Mouse (Mus musculus) CD4-positive, CD25-positive, alpha-beta regulatory T cell, adult 4 months (primary cell): Measurements from ENCODE around the gene Ksr1. TPM values are rescaled to one million over a fixed set of nuclear protein-coding genes. Genes with fewer than 3 reads are reported as not detected.
A peak's percentile ranks its signal among the peaks of the same experiment; 100 is the strongest.

Experiments used
- ATAC-seq: one replicate; pipeline ENCODE4 v1.8.0; 2017
- polyA plus RNA-seq, 2 experiments: library from polyadenylated mRNA; unstranded; fragments of 100-300 nt; shearing (Covaris generic); gene quantifications; one replicate each; pipeline ENCODE4 v1.2.1; 2017

The Ksr1 gene
- polyA plus RNA-seq, 2 experiments from 2014 or later = 2.5 to 4.1 TPM

DNA sequence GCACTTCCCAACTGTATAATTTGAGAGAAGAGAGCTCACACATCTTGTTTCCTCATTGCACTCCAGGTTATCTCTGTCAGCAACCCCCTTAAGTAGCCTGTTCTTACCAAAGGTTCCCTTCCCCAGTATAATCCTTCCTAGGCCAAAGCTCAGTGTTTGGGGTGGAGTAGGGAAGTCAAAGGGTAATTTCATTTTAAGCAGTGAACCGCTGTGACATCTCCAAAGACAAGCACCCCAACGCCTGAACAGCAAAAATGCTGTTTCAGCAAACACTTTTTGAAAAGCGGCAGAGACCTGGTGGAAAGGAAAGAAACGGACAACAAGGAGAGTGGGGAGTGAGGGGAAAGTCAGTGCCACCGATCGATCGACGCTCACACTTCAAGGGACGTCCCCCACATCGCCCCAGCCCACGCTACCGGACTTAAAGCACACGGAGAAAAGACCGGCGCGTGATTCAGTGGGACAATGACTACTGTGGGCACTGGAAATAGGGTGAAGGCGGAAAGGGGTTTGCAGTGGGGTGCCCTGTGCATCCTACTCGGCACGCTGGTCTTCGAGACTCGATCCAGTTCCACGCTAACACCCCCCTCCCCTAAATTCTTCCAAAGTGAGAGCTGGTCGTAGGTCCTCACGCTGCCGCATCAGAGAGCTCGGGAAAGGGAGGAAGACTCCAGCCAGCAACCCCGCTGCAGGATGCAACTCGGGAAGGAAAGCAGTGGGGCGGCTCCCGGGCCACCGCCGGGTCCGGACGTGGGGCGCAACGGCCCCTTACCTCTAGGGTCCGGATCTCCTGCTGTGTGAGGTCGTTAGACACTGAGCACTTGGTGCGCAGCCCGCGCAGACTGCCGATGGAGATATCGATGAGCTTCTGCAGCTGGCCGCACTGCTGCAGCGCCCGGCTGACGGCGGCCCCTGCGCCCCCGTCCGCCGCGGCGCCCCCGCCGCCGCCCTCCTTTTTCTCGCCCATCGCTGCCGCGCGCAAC lies 633 bp downstream of the Ksr1 start:
- peak; percentile 16 for ATAC-seq

DNA sequence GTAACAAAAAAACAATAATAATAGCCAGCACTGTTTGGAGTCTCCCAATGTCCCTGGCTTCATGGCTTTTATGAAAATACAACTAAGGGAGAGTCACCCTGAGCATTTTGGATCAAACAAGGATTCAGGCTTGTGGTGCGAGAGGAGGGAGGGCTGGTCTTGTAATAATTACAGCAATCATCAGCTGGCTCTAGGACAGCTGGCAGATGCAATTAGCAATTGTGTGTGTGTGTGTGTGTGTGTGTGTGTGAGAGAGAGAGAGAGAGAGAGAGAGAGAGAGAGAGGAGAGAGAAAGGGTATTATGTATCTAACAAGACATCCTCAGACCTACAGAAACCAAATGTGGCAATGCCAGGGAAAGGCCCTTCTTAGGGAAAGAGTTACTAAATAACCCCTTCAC lies 1.5 kb downstream of the Ksr1 start:
- ATAC-seq = no peak

DNA sequence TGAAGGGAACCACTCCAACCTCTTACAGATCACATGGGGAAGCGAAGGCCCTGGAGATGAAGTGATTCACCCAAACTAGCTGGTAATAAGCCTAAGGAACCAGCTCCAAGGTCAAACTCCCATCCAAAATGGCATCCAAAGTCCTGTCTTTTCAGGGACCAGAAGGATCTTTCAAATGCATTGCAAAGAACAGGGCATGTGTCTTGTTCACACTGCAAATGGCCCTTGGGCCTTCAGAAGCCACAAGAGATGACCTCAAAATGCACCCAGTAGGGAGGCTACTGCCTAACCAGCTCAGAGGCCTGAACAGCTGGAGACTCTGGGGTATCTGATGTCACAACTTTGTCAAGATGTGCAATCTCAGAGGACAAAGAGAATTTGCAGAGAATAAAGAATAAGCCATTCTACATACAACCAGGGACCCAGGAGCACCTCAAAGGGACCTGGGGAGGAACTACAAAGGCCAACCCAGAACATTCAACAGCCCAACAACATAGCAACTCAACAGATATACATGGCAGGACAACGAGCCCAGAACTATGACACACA lies 2.1 kb downstream of the Ksr1 start:
- no peak for ATAC-seq

DNA sequence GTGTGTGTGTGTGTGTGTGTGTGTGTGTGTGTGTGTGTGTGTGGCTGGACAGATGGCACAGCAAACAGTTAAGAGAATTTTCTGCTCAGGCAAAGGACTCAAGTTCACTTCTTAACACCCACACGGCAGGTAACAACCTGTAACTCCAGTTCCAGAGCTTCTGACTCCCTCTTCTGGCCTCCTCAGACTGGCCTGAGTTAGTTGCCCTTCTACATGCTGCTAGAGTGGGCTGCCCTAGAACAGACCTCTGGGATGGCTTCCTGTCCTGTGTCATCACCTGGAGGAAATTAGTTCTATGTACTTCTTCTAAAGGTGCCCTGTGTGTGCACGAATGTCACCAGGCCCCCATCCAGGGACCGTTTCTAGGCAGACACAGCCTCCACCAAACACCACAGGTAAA lies 2.9 kb downstream of the Ksr1 start:
- no peak for ATAC-seq

DNA sequence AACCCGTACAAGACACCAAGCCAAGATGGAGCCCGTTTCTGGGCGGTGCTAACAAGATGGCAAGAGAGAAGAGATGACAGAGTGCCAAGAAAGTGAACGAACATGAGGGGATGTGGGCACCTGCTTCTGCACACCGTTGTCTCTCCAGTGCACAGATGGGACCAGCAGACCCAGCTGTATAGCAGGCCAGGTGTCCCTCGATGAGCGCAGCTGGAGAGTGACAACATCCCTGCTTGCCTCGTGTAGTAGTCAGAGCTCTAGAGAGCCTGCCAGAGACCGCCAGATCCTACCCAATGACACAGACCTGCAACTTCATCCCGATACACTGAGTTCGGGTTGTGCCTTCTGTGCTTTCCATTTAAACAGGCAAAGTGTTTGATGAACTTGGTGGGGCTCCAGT lies 3.8 kb downstream of the Ksr1 start:
- no peak for ATAC-seq

DNA sequence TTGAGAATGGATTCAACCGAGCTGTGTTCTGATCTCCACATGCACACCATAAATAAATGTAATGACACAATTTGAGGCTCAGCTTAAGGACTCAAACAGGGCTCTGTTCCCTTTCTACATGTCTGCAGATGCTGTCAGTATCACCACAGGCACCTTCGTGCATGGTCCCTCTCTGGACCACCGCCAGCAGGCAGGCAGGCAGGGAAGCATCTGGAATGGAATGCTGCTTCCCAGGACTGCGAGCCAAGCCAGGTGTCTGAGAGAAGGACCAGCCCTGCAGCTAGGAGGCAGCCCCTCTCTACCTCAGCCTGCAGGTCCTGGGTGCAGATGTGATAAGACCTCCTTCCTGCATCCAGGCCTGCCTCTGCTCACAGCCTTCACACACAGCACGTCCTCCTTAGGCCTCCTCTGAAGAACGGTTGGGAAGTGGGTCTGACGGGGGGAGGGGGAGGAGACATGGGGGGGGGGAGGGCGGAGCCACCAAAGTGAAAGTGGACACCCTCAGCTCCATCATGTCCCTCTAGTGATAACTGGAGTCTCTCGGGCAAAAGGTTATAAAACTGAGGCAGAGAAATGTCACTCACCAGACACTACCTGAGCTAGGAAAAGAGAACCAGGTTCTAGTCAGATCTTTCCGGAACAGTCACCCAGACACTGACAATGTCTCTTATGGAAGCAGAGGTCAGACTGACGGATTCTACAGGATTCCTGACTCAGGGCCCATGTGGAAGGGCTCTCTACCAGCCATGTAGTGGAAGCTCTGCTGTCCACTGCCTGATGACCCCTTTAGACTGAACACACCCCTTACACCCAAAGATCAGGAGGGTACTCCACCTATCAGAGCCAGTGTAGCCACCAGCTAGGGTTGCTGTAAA lies 4.7 kb downstream of the Ksr1 start:
- no peak for ATAC-seq

DNA sequence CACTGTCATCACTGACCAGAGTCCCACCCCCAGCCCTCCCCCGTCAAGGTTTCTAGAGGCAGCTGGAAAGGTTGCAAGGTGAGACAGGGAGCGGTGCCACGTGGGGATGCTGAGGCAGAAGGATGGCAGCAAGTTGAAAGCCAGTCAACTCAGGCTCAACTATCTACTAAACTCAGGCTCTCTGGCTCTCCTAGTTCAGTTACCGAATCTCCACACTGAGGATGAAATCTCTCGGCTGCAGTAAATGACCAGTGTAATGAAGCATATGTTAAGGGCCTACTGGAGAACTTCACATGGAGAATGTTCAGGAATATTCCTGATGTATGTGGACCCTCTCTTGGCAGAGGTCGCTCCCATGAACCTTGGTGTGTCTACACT lies 5.7 kb downstream of the Ksr1 start:
- ATAC-seq = no peak

DNA sequence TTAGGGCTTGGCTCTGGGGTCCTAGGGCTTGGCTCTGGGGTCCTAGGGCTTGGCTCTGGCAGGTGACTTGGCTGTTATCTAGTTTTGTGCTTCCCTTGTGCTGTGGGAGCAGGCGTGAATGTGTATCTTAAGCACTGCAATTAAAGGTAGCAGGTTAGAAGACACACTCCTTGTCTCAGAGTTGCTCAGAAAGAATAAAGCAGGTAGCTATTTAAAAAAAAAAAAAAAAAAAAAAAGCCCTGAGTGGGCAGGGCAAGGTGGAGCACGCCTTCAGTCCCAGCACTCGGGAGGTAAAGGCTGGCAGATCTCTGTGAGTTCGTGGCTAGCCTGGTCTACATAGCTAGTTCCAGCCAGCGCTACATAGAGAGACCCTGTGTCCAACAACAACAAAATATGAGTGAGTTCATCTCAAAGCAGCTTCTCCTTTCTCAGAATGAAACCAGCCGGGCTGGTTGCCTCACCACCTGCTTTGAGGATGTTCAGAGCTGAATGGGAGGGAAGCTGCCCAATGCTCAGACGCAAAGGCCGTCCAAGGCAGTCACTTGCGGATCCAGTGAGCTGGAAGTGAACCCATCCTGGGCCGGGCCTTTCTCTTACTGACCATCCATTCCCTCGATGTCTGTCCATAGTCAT lies 6.2 kb downstream of the Ksr1 start:
- ATAC-seq = no peak

DNA sequence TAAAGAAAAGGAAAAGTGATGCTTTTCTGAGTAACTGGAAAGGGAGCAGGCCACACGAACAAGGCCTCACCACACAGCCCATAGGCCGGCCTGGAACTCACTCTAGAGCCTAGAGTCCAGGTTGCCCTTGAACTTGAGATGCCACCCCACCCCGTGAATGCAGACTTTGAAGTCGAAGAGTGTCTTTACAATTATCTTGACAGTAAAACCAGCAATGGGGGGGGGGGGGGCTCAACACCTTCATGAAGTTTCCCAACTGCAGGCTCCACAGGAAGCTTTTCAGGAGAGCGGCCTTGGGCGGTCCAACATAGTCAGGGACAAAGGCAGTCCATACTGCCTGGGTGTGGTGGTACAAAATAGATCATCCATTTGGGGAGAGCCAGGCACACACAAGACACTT lies 7.6 kb downstream of the Ksr1 start:
- ATAC-seq = no peak

DNA sequence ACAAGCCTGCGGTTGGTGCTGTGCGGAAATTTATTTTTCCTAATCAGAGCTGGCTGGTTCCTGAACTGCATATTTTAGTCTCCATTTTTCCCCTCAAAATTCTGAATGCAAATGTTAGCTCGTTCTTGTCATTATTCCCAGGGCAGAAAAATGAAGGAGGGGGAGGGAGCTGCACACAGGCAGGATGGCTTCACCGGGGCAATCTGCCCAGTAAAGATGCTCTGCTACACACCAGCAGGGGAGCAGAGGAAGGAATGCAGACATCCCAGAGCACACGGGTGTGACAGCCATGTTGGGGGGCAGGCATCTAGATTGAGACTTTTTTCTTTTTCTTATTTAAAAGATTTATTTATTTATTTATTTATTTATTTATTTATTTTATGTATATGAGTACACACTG lies 9.0 kb downstream of the Ksr1 start:
- no peak for ATAC-seq

DNA sequence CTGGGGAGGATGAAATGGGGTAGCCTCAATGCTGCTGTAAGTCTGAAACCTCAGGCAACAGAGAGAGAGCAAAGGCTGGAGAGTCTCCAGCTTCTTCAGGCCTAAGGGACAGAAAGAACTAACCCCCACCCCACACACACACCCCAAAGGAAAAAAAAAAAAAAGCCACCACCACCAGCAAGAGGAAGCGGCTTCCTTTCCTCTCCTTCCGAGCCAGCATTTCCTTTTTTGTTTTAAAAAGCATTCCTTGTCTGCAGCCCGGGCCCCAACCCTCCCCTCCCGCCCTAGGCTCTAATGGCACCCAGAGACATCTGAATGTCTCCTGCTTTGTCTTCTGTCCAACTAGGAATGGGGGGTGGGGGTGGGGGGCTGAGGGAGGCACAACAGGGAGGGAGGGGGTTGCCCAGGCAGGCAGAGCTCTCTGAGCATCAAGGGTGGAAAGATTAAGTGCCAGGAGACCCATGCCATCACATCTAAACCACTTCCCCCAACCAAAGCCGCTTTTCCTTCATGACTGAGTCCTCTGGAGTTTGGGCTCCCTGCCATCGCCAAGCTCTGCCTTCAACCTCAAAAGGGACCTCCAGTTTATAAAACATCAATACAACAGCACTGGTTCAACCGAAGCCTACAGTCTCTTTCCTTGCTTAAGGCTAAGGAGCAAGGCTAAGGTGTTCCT lies 10.4 kb downstream of the Ksr1 start:
- no peak for ATAC-seq

DNA sequence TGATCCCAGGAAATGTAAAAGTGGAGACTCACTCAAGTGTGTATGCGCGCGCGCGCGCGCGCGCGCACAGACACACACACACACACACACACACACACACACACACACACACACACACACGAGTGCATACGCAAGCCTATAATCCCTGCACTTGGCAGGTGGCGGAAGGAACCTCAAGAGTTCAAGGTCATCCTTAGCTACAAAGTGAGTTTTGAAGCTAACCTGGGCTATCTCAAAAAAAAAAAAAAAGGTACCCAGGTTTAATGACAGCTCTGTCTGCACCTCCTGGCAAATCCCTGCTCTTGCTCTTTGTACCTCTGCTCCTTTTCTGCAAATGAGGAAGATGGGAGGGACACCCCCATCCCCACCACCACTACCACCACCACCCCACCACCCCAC lies 11.1 kb downstream of the Ksr1 start:
- ATAC-seq = no peak

DNA sequence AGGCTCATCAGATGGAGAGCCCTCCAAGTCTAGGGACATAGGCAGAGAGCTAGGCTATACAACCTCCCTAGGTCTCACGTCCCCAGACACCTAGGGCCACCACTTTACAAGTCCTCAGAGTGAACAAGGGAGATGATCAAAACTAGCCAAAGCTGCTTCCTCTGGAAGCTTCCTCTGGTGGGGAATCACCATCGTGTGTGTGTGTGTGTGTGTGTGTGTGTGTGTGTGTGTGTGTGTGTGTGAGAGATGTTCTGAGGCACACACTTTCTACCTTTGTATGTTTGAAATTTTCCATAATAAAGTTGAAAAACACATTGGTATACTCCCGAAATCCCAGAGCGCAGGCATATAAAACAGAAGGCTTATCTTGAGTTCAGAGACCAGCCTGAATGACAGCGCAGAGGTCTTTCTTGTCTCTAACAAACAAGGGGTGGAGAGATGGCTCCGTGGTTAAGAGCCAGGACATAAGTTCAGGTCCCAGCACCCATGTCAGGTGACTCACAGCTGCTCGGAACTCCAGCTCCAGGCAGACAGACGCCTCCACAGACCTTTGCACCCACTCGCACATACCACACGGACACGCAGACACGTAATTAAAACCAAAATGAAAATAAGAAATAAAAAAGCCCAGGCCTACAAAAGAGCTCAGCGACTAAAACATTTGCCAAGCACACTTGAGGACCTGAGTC lies 11.6 kb downstream of the Ksr1 start:
- ATAC-seq = no peak

DNA sequence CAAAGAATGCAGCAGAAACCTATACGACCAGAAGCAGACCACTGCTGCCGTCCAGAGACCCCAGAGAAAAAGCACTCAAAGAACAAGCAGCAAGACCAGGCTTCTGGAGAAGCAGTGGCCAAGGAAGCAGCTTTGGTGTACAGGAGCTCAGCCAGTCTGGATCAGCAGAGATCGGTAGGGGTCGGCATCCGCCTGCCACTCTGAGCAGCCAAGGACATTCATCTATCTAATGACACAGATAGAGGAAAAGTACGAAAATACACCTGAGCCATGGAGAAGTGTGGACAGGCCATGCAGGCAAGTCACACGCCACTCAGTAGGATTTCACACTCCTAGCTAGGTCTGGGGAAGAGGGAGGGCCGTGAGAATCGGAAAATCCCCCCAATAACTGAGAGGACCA lies 12.2 kb downstream of the Ksr1 start:
- ATAC-seq = no peak

DNA sequence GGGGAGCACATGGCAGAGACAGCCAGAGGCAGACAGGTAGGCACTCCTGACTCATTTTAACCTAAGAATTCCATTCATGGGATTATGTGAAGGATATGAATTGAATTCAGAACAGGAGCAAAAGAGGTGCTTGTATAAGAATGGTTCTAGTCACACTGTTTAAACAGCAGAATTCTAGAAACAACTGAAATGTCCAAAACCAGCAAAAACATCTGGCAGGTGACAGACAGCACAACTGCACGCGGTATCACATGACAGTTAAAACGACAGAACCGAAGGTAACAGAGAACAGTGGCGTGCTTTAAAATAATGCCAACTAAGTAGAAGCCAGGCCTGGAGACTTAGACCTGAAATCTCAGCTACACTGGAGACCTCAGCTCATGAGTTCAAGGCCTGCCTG lies 13.2 kb downstream of the Ksr1 start:
- no peak for ATAC-seq

DNA sequence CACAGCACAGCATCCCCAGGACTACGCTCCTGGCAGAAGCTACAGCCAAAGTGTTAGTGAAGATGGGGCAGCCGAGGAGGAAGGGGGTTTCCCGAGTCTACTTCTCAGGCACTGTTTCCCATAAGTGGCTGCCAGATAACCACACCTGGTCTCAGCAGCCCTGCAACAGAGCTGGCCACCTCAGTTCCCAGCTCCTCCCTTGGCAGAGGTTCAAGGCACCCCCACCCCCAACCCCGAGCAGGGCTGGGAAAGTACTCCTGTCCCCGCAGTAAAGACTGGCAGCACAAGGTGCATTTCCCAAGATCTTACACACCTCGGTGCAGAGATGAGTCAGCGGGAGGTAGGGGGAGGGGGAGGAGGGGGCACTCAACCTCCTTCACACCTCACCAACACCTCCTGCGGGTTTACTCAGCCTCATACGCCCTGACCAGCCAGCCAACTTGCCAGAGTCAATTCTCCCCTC lies 14.2 kb downstream of the Ksr1 start:
- ATAC-seq = peak; percentile 54

DNA sequence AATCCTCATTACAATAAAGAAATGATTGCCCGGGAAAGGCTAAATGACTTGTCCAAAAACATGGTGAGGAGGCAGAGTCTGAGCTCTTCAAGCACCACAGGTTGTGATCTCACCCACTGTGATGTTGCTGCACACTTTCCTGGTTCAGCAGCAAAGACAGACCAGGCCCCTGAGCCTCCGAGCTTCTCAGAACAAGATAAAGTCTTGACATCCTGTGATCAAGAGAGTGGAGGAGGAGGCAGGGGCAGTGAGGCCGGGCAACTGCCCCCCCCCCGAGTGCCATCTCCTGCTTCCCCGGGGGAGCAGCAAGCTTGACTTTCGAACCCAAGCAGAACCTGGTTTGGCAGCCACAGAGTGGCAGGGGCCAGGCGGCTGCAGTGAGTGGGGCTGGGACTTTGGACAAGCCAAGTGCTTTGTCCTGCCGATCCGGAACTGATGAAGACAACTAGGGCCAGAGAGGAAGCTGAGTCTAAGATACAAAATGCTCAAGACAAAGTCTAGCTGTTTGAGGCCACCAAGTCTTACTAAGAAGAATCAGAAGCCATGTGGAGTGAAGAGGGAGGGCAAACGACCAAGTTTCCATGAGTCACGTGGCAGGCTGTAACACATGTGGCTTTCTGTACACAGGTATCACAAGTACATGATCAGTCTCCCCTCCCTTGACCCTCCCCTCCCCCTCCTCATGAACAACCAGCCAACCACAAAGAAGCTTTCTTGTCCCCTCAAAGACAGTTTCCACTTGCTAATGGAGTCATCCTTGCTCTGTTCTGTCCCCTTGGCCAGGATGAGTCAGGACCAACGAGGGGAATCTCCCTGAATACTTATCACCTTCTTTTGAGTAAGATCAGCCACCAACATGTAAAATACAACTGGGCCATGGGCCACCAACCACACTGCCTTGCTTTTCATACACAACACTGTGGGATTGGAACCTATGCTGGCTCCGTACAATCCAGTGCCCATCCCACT lies 16.5 kb downstream of the Ksr1 start:
- ATAC-seq = peak; percentile 66

DNA sequence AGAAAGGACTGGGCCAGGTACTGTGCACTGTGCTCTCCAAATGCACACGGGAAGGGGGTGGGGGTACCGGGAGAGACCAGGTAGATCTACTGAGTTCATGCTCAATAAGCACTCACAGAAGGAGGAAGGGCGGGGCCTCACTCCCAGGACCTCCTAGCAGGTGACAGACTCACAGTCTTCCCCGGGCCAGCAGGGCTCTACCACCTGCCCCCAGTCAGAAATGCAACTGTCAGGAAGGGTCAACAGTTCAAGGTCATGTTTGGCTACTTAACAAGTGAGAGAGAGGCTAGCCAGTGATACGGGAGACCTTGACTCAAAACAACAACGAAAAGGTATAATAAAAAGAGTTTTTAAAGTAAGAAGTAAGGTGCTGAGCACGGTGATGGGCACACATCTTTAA lies 18.0 kb downstream of the Ksr1 start:
- ATAC-seq = no peak

DNA sequence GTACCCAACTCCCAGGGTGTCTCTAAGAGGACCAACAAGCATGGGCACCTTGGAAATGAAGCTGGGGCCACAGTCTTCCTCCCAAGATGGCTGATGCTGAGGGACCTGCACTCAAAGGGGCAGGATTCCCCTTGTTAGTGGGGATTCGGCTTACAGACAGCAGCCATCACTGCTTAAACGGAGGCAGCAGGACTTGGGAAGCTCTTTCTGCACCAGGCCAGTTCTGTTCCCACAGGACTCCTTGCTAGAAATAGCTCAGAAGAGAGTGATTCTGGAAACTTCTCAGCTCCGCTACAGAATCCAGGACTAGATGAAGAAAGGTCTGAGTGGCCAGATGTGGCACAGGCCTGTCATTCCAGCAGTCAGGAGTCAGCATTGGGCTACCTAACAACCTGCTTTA lies 19.2 kb downstream of the Ksr1 start:
- no peak for ATAC-seq

DNA sequence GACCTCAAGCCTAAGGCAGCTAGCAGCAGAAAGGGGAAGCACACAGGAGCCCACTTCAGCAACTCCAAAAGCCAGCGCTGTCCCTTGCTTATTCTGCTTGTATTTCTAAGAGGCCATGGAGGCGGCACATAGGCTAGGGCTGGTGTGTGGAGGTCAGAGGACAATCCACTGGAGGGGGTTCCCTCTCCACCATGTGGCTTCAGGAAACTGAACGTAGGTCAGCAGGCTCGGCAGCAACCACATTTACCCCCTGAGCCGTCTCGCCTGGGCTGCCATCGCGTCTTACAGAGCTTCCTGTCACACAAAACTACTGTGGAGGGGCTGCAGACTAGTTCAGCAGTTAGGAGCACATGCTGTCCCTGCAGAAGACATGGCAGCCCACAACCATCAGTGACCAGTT lies 20.4 kb downstream of the Ksr1 start:
- peak; percentile 19 for ATAC-seq
